Mouse (Mus musculus): ENCODE measurements around the gene Pik3r1.

Pik3r1 gene

DNA sequence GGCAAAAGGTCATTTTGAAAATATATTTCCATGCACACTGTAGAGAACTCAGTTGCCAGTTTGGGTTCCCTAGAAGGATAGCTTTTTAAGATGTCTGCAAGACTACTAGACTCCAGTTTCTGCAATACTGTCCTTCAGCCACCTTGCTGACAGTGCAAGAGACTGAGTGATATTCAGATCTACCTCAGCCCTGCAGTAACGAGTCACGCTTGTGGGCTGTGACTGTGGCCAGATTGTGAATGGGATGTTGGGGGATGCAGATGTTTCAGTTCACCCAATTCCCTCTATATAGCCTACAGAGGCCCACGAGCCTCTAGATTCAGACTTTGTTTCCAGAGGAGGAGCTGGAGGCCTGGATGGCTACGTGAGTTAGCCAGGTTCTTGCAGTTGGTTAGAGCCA lies 90.0 kb downstream of the Pik3r1 start:
- no peak for DNase-seq

DNA sequence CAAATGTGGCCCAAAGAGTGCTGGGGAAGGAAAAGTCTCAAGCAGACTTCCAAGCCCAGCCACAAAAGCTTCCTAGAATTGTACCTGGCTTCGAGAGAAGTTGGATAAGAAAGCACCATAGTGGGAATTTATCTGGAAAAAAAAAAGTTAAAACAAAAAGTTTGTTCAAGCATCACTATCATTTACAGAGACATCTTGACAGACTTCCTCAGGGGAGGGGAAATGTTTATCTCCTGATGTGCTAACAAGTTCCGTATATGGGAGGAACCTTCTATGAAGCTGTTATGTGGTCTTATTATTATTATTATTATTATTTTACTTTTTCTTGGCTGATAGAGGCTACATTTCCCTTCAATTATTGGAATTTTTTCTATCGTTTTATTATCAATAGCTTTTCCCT lies 94.1 kb downstream of the Pik3r1 start:
- DNase-seq: no peak

GRCm38 (mm10) chr13:101668859-101669258 lies 99.2 kb downstream of the Pik3r1 start:
- no peak for DNase-seq

DNA sequence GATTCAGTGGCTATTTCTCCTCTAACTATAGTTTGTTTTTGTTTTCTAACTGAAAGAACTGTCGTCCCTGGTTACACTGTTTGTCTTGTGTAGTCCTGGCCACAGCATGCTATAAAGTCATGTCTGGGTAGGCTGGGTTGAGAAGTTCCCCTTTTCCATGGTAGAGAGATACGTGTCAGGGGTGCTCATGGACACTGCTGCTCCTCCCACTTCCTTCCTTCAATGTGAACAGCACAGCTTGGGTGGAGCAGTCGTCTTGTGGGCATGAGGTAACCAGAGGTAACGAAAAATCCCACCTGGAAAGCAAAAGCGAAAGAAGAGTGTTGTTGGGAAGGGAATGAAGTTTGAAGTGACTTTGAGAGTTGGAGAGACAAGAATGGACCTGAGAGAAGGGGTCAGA lies 104.0 kb downstream of the Pik3r1 start:
- no peak for DNase-seq

DNA sequence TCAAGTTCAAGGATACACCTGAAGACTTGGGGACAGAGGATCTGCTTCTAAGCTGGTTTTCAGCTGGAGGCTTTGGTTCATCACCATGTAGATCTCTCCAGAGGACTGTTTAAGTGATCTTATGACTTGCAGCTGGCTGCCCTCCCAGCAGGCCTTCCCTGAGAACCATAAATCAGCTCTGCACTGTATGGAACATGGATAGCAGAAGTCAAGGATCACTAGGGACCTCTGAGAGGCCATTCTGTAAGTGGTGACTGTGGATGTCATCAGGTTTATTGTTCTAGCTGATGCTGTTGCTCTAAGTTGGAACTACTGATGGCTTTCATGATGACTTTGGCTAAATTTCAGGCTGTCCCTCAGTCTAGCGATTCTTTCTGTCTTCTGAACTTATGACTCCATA lies 105.1 kb downstream of the Pik3r1 start:
- no peak for DNase-seq

DNA sequence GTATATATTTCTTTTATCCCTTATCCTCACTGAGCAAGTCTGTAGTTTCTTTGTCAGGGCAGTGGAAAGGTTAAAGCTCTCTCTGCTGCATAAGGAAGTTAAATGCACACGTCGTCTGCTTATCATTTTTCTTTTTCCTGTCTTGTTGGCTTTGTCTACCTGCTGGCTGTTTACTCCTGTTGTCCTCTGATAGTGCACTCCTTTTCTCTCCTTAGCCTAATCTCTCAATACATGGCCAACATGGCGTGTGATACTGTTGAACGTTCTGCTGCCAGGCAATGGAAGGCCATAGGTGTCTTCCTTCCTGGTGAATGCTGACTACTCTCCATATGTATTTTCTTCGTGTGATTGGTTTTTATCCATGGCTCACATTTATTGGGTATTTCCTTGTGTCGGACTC lies 106.5 kb downstream of the Pik3r1 start:
- DNase-seq: no peak

DNA sequence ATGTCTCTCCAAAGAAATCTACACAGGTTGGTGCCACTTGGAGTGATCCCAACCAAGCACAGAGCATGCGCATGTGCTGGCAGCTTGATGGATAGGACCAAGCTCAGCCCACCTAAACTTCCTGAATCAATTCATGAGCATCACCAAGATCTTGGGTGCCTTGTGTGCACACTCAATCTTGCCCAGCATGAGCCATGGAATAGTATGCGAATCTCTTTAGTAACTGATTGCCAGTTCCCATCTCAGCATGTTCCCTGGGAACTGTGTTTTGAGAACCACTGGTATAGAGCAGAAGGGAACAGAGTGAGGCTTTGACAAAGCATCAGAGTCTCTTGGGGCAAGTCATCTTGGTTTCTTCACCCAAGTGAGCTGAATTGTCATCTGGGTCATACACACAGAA lies 107.8 kb downstream of the Pik3r1 start:
- no peak for DNase-seq

DNA sequence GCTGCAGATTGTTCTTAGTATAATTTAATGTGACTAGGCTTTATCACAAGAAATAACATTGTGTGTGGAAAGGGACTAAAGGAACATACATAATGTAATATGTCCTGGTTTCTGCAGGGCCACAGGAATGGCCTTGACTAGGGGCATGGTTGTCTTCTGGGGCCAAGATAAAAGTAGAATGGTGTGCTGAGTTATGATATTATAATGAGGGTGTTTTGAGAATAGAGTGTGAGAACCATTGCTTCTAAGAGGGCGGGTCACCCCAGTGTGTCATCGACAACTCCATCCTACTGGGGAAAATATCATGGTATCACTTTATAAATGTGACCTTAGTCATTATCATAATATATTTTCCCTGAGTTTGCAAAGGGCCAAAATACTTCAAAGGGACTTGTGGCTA lies 115.9 kb downstream of the Pik3r1 start:
- no peak for DNase-seq

DNA sequence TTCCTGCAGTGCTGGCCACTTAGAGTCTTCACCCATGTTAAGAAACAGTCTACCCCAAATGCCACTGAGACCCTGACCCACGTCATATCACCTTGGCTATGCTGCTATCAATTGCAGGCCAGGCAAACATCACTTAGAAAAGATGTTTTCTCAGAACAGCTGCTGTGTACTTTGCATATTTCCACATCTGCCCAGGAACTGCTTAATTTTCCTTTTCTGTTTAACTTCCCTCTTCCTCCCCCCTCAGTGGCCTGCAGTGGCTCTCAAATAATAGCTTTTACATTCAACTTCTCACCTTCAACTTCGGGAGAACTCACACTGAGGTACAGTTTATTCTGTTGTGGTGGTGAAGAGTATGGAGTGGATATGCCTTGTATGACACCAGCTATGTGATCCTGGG lies 126.4 kb downstream of the Pik3r1 start:
- no peak for DNase-seq

DNA sequence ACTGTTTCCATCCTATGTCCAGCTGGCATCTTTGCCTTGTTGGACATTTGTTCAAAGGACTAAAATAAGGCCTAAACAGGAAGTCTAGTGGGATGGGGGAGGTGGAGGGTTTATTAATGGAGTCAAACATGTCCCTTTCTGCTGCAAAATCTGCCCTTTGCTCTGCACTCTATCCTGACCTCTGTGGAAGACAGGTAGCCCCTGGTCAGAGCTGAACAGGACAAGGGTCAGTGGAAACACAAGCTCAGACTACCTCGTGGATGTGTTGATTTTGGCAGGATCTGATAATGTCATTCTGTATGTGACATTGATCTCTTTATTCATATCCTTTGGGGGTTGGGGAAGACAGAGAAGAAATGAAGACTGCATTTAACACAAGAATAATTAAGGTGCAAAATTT lies 132.2 kb downstream of the Pik3r1 start:
- no peak for DNase-seq

DNA sequence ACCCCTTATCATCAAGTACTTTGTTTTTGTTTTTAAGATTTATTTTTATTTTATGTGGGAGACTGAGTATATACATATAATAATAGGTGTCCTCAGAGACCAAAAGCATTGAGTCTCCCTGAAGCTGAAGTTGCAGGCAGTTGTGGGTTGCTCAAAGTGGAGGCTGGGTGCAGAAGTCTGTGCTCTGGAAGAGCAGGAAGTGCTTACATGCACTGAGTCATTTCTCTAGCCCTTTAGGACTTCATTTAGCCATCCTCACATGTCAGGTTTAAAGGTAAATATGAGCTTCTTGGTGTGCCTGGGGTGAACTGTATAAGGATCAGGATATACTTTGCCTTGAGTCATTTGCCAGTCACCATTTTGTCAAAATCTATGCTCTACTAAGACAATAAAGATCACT lies 133.6 kb downstream of the Pik3r1 start:
- no peak for DNase-seq

GRCm38 (mm10) chr13:101633620-101634019 lies 134.4 kb downstream of the Pik3r1 start:
- no peak for DNase-seq

DNA sequence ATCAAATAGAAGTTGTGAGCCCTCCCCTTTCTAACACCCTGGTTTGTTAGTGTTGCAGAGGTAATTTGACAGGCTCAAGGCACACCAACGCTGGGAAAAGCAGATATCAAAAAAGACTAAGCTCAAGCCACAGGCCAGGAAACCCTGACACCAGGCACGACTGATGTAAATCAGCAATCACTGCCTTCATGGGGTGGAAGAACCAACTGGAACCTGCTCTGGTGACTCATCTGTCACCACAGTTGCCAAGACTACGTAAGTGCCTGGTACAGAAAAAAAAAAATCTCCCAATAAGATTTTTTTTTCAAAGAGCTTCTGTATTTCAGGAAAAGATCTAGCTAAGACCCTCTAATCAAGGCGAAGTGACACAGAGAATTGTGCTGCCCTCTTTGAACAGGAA lies 135.2 kb downstream of the Pik3r1 start:
- DNase-seq: no peak

GRCm38 (mm10) chr13:101631561-101631960 lies 136.5 kb downstream of the Pik3r1 start:
- no peak for DNase-seq
